Mouse (Mus musculus): ENCODE data around the gene Cd2. TPM values are rescaled to one million over a fixed set of nuclear protein-coding genes. Genes with fewer than 3 reads are reported as not detected.

The Cd2 gene
- polyA plus RNA-seq, 1 experiment from 2014 or later, result 0.30 TPM

- Histone ChIP-seq H3K9ac (ENCODE audit: low read length) (no peak overlapping the region), H3K4me2 (ENCODE audit: low read length) (no peak overlapping the region), H3K4me3 (ENCODE audit: low read depth, low read length) (no peak overlapping the region), H3K36me3 (ENCODE audit: control insufficient read depth, insufficient read depth, low read length) (no peaks in the 10 kb centered on the region), H3K4me1 (ENCODE audit: control insufficient read depth, insufficient read depth, low read length) (no peaks in the 10 kb centered on the region), H3K27me3 (replicated peaks; ENCODE audit: control insufficient read depth, insufficient read depth, low read length) (no peaks in the 10 kb centered on the region), H3K9me3 (replicated peaks; ENCODE audit: control insufficient read depth, low read length) (no peaks in the 10 kb centered on the region), H3K27ac (ENCODE audit: low read depth, low read length) (no peak overlapping the region)
- ATAC-seq (no peak), DNase-seq (ENCODE audit: low spot score) (no peak)
- 82% methylated on average over 2 of the region's 2 CpGs for WGBS
Measured at GRCm38 (mm10) chr3:101243002-101243401, 44.7 kb downstream of the Cd2 start.

- Histone ChIP-seq H3K4me2 (ENCODE audit: low read length) (no peak overlapping the region), H3K4me3 (ENCODE audit: low read depth, low read length) (no peak overlapping the region), H3K9me3 (replicated peaks; ENCODE audit: control insufficient read depth, low read length) (no peaks in the 10 kb centered on the region), H3K4me1 (ENCODE audit: control insufficient read depth, insufficient read depth, low read length) (peaks cover 2% of the 10 kb centered on the region; the same call in 1 of the 2 replicates), H3K27ac (ENCODE audit: low read depth, low read length) (no peak overlapping the region), H3K36me3 (ENCODE audit: control insufficient read depth, insufficient read depth, low read length) (no peaks in the 10 kb centered on the region), H3K9ac (ENCODE audit: low read length) (no peak overlapping the region), H3K27me3 (replicated peaks; ENCODE audit: control insufficient read depth, insufficient read depth, low read length) (no peaks in the 10 kb centered on the region)
- DNase-seq (ENCODE audit: low spot score), result no peak
- WGBS, result 76% methylated on average over 3 of the region's 3 CpGs
- ATAC-seq, result no peak
Measured at GRCm38 (mm10) chr3:101241866-101242265, 45.9 kb downstream of the Cd2 start.

- Histone ChIP-seq H3K4me1 (ENCODE audit: control insufficient read depth, insufficient read depth, low read length) (peaks cover 6% of the 10 kb centered on the region; the same call in 1 of the 2 replicates), H3K4me2 (ENCODE audit: low read length) (no peak overlapping the region), H3K27ac (ENCODE audit: low read depth, low read length) (no peak overlapping the region), H3K9ac (ENCODE audit: low read length) (no peak overlapping the region), H3K36me3 (ENCODE audit: control insufficient read depth, insufficient read depth, low read length) (no peaks in the 10 kb centered on the region), H3K9me3 (replicated peaks; ENCODE audit: control insufficient read depth, low read length) (no peaks in the 10 kb centered on the region), H3K4me3 (ENCODE audit: low read depth, low read length) (no peak overlapping the region), H3K27me3 (replicated peaks; ENCODE audit: control insufficient read depth, insufficient read depth, low read length) (no peaks in the 10 kb centered on the region)
- ATAC-seq (no peak), DNase-seq (ENCODE audit: low spot score) (no peak)
- WGBS, result 85% methylated on average over 9 of the region's 9 CpGs
Measured at GRCm38 (mm10) chr3:101240859-101241258, 46.9 kb downstream of the Cd2 start.

DNA sequence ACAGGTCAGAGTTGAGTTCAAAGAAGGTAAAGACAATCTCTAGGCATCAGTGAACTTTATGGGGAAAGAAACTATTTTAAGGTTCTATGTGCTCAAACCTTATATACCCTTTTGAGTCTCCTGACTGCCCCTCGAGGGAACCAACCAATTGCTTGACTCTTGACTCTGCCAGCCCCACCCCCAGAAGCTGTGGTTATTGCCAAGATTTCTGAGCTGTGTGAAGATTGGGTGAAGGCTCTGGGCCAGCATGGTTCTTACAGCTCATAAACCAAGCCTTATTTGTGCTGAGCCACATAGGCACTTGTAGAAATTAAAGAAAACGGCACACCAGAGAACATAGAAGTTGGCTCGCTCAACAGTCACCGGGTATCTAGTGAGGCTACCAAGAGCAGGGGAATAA, 48.5 kb downstream of the Cd2 start:
- H3K27me3 ChIP-seq (replicated peaks; ENCODE audit: control insufficient read depth, insufficient read depth, low read length), result no peaks in the 10 kb centered on the region
- H3K4me2 ChIP-seq (ENCODE audit: low read length), result no peak overlapping the region
- H3K9ac ChIP-seq (ENCODE audit: low read length), result no peak overlapping the region
- ATAC-seq, result no peak
- no peaks in the 10 kb centered on the region for H3K36me3 ChIP-seq (ENCODE audit: control insufficient read depth, insufficient read depth, low read length)
- H3K4me1 ChIP-seq (ENCODE audit: control insufficient read depth, insufficient read depth, low read length), result peaks cover 6% of the 10 kb centered on the region; the same call in 1 of the 2 replicates
- WGBS, result 87% methylated on average over 4 of the region's 4 CpGs
- no peak overlapping the region for H3K27ac ChIP-seq (ENCODE audit: low read depth, low read length)
- no peak overlapping the region for H3K4me3 ChIP-seq (ENCODE audit: low read depth, low read length)
- H3K9me3 ChIP-seq (replicated peaks; ENCODE audit: control insufficient read depth, low read length), result 0 out of 2 replicates have a peak, but pooled peaks cover 2% of the 10 kb centered on the region
- no peak for DNase-seq (ENCODE audit: low spot score)

DNA sequence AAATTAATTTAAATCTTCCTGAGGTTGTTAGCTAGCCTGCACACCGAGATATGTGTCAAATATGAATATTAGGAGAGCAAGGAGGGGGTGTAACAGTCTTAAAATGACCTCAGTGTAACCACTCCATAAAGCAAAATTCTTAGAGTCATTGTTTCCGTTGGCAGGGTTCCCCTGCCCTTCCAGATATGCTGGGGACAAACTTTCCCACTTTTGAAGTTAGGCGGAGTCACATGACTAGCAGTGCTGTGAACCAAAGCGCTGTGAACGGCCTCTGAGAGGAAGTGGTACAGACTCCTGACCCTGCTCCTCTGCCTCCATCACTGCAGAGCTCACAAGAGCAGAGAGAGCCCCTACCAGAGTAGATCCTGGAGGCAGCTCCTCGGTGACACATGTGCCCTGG, 49.0 kb downstream of the Cd2 start:
- no peak overlapping the region for H3K4me3 ChIP-seq (ENCODE audit: low read depth, low read length)
- 88% methylated on average over 6 of the region's 6 CpGs for WGBS
- no peaks in the 10 kb centered on the region for H3K36me3 ChIP-seq (ENCODE audit: control insufficient read depth, insufficient read depth, low read length)
- 0 out of 2 replicates have a peak, but pooled peaks cover 2% of the 10 kb centered on the region for H3K9me3 ChIP-seq (replicated peaks; ENCODE audit: control insufficient read depth, low read length)
- no peak overlapping the region for H3K4me2 ChIP-seq (ENCODE audit: low read length)
- peaks cover 6% of the 10 kb centered on the region; the same call in 1 of the 2 replicates for H3K4me1 ChIP-seq (ENCODE audit: control insufficient read depth, insufficient read depth, low read length)
- ATAC-seq, result no peak
- no peak overlapping the region for H3K27ac ChIP-seq (ENCODE audit: low read depth, low read length)
- no peaks in the 10 kb centered on the region for H3K27me3 ChIP-seq (replicated peaks; ENCODE audit: control insufficient read depth, insufficient read depth, low read length)
- H3K9ac ChIP-seq (ENCODE audit: low read length), result no peak overlapping the region
- no peak for DNase-seq (ENCODE audit: low spot score)

GRCm38 (mm10) chr3:101236995-101237808, 50.5 kb downstream of the Cd2 start:
- ATAC-seq (peak; percentile 68), DNase-seq (ENCODE audit: low spot score) (peak; percentile 46)
- Histone ChIP-seq H3K36me3 (ENCODE audit: control insufficient read depth, insufficient read depth, low read length) (no peaks in the 10 kb centered on the region), H3K4me2 (ENCODE audit: low read length) (no peak overlapping the region), H3K4me3 (ENCODE audit: low read depth, low read length) (no peak overlapping the region), H3K27me3 (replicated peaks; ENCODE audit: control insufficient read depth, insufficient read depth, low read length) (no peaks in the 10 kb centered on the region), H3K27ac (ENCODE audit: low read depth, low read length) (no peak overlapping the region), H3K9ac (ENCODE audit: low read length) (no peak overlapping the region), H3K9me3 (replicated peaks; ENCODE audit: control insufficient read depth, low read length) (0 out of 2 replicates have a peak, but pooled peaks cover 2% of the 10 kb centered on the region), H3K4me1 (ENCODE audit: control insufficient read depth, insufficient read depth, low read length) (peaks cover 6% of the 10 kb centered on the region; the same call in 1 of the 2 replicates)
- 37% methylated on average over 16 of the region's 16 CpGs for WGBS

DNA sequence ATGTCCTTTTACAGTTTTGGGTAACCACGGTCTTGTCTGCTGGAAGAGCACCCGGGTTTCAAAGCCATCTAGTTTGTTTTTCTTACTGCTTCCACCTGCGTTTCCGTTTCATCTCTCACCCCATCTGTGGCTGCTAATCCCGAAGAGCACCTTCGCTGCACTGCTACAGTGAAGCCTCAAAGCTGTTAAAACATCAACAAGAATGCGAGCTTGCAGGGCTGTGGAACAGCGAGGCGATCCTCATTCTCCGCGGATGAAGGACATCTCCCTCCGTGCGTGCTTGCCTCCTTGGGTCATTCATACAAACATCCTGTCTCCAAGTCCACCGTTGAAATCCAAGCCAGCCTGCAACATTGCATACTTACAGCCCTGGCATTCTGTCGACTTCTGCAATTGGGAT, 51.5 kb downstream of the Cd2 start:
- DNase-seq (ENCODE audit: low spot score), result no peak
- Histone ChIP-seq H3K9me3 (replicated peaks; ENCODE audit: control insufficient read depth, low read length) (0 out of 2 replicates have a peak, but pooled peaks cover 2% of the 10 kb centered on the region), H3K27me3 (replicated peaks; ENCODE audit: control insufficient read depth, insufficient read depth, low read length) (no peaks in the 10 kb centered on the region), H3K36me3 (ENCODE audit: control insufficient read depth, insufficient read depth, low read length) (no peaks in the 10 kb centered on the region), H3K4me3 (ENCODE audit: low read depth, low read length) (no peak overlapping the region), H3K4me1 (ENCODE audit: control insufficient read depth, insufficient read depth, low read length) (peaks cover 6% of the 10 kb centered on the region; the same call in 1 of the 2 replicates), H3K4me2 (ENCODE audit: low read length) (no peak overlapping the region), H3K9ac (ENCODE audit: low read length) (no peak overlapping the region), H3K27ac (ENCODE audit: low read depth, low read length) (no peak overlapping the region)
- ATAC-seq, result no peak
- WGBS, result 69% methylated on average over 15 of the region's 15 CpGs

GRCm38 (mm10) chr3:101235321-101235720, 52.4 kb downstream of the Cd2 start:
- Histone ChIP-seq H3K27ac (ENCODE audit: low read depth, low read length) (no peak overlapping the region), H3K27me3 (replicated peaks; ENCODE audit: control insufficient read depth, insufficient read depth, low read length) (no peaks in the 10 kb centered on the region), H3K36me3 (ENCODE audit: control insufficient read depth, insufficient read depth, low read length) (no peaks in the 10 kb centered on the region), H3K9me3 (replicated peaks; ENCODE audit: control insufficient read depth, low read length) (0 out of 2 replicates have a peak, but pooled peaks cover 2% of the 10 kb centered on the region), H3K4me2 (ENCODE audit: low read length) (no peak overlapping the region), H3K4me1 (ENCODE audit: control insufficient read depth, insufficient read depth, low read length) (peaks cover 6% of the 10 kb centered on the region; the same call in 1 of the 2 replicates), H3K4me3 (ENCODE audit: low read depth, low read length) (no peak overlapping the region), H3K9ac (ENCODE audit: low read length) (no peak overlapping the region)
- ATAC-seq (no peak), DNase-seq (ENCODE audit: low spot score) (no peak)
- 89% methylated on average over 5 of the region's 5 CpGs for WGBS

DNA sequence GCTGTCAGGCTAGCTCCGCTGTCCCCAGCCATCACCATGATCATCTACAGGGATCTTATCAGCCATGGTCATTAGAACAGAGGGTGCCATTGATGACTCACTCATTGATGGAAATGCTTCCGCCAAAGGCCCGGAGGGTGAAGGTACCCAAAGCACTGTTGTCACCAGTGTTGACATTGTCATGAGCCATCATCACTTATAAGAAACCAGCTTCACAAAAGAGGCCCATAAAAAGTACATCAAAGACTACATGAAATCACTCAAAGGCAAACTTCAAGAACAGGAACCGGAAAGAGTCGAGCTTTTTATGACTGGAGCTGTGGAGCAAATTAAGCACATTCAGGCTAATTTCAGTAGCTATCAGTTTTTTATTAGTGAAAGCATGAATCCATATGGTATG, 54.3 kb downstream of the Cd2 start:
- no peaks in the 10 kb centered on the region for H3K36me3 ChIP-seq (ENCODE audit: control insufficient read depth, insufficient read depth, low read length)
- H3K27ac ChIP-seq (ENCODE audit: low read depth, low read length), result no peak overlapping the region
- ATAC-seq (no peak), DNase-seq (ENCODE audit: low spot score) (no peak)
- no peak overlapping the region for H3K4me3 ChIP-seq (ENCODE audit: low read depth, low read length)
- H3K27me3 ChIP-seq (replicated peaks; ENCODE audit: control insufficient read depth, insufficient read depth, low read length), result no peaks in the 10 kb centered on the region; the same call in 1 of the 2 replicates
- H3K9ac ChIP-seq (ENCODE audit: low read length), result no peak overlapping the region
- H3K9me3 ChIP-seq (replicated peaks; ENCODE audit: control insufficient read depth, low read length), result 0 out of 2 replicates have a peak, but pooled peaks cover 2% of the 10 kb centered on the region
- H3K4me1 ChIP-seq (ENCODE audit: control insufficient read depth, insufficient read depth, low read length), result peaks cover 6% of the 10 kb centered on the region; the same call in 1 of the 2 replicates
- WGBS, result 95% methylated on average over 5 of the region's 5 CpGs
- no peak overlapping the region for H3K4me2 ChIP-seq (ENCODE audit: low read length)
